Mouse (Mus musculus) embryo, embryonic 11 days (tissue): Measurements from ENCODE around the gene Ccnk.

Experiments used
- DNase-seq: peaks from one replicate; pipeline ENCODE4 v3.0.0-alpha.2; 2015

The Ccnk gene

DNA sequence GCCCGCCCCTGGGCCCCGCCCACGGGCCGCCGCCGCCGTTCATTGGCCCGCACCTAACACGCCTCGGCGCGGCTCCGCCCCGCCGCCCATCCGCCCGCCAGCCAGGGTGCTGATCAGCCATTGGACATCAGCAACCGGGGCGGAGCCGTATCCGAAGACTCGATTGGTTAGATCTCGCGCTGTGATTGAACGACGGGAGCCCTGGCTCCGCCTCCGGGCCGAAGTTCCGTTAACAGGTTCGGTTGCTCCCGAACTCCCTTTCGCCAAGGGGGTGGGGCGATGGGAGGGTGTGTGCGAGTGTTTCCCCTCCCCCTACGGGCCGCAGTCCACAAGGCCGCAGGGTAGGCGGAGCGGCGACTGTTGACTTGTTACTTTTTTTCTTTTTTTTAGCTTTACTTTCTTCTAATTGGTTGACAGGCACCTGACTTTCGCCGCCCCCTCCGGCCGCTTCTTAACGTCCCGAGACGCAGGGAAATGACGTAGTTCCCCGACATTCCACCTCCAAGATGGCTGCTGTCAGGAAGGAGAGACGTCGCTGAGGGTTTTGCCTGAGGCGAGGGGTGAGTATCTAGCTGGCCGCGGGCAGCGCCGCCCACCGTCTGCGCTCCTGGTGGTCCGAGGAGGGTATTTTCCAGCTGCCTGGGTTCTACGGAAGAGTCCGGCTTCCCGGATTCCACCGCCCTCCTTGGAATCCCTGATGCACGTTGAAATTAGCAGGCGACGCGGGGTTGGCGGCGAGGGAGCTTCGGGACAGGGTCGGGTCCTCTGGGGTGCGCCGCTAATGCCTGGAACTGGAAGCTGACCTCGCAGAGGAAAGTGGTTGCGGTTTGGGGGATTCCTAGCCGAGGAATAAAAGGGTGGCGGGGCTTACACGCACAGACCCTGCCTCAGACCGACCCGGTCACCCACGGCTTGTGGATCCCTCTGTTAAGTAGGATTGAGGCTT, at the start of gene Ccnk:
Gene Ccnk, plus strand, starts transcription at position 259 of the 946 bp plus-strand sequence.
- peak; percentile 99 for DNase-seq

DNA sequence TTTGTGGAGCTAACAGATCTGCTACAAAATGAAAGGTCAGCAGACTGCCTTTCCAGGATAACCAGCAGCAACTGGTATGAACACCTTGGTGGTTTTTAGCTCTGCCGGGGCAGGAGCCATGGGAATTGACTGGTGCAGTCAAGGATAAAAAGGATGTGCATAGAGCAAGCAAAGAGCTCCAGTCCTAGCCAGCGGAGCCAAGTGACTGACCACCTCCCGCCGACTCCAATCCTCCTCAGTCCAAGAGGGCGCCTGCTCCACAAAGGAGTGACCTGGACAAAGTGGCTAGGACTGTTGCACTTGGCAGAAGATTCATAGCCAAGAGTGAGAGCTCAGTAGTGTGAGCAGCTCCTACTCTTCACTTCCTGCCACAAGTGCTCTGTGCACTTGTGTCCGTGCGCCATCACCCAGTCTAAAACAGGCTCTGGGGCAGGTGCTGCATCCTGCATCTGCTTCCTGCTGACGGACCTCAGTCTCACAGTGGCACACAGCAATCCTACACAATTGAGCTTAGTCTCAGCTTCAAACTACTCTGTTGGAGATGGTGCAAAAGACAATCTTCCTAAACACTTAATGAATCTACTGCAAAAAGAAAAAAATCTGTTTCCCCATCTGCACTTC, 46.8 kb upstream of the Ccnk start:
- DNase-seq, result peak; percentile 7

DNA sequence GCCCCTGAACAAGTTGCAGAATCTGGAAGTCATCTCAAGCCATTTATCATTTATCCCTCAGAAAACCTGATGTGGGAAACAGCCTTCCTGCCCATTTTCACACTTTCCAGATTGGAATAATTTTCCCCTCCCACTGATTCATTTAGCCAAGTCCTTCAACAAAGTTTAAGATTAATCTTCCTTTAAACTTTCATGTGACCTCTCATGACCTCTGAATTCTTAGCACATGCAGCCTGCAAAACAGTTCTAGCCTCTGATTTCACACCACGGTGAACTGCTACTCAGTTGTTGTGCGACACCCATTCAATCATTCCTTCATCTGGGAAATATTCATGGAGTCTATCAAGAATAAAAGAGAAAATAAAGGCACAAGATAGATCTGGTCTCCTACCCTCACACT, 46.2 kb upstream of the Ccnk start:
- DNase-seq, result peak; percentile 36

DNA sequence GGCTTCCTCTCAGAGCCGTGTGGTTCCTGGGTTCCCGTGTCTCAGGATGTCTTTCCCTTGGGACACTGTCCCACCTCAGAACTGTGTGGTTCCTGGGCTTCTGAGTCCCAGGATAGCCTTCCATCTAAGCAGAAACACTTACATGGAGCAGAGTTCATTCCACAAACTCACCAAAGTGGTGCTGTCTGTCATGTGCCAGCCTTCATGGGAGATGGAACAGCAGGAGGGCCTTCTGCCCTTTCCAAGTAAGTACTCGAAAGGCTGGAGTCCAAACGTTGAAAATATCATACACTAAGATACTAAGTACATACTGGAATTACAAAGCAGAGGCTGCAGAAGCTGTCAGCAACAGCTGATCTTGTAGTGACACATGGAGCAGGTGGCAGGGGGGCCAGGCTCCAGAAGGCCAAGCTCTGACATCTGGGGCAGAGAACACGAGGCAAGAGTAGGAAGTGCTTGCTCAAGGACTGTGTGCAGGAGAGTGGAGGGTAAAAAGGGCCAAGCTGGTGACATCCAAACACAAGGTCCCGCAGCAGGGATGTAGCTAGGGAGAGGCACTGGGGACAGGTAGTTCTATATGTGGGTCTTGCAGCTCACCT, 43.7 kb upstream of the Ccnk start:
- DNase-seq, result no peak

DNA sequence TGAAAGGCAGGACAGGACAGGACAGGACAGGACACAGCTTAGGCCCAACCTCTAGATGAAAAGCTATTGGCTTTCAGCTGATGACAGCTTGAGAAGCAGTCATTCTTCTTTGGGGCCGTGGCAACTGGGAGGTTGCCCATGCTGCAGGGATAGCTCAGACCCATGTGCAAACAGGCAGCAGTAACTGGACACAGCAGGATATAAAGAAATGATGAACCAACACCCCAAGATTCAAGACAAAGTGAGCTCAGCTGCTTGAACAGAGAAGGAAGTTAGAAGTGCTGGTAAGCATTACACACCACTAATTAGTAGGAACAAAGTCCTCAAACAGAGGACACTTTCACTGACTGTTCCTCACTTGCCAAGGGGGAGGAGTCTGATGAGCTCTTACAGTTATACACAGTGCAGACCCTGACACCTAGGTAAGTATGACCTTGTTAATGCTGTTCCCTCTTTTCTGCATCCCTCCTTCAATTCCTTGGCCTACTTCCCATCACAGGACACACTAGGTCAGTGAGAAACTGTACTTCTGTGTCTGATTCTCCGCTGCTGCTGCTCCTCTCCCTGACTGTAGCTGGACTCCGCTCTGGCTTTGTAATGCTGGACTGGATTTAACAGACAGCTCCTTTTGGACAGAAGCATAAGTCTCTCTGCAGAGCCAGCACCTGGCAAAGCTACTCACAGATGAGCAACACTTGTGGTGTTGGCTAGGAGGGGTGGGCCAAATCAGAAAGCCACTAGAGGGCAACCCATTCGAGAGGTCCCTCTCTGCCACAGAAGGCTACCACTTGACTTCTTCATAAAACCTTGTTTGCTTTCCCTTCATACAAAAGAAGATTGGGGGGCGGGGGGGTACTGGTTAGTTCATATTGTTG, 35.5 kb upstream of the Ccnk start:
- DNase-seq, result no peak

DNA sequence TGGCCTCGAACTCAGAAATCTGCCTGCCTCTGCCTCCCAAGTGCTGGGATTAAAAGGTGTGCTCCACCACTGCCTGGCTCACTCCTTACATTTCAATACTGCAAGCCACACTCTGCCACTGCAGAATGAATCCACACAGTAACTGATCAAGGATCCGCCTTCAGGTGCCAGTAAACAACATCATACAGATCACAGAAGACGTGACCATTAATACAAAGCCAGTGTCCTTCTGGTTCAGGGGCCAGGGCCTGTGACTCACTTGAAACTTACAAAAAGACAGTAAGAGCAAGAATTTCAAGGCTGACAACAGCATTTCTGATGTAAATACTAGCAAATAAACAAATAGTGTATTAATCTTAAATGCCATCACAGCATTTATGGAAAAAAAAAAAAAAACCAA, 34.2 kb upstream of the Ccnk start:
- no peak for DNase-seq

DNA sequence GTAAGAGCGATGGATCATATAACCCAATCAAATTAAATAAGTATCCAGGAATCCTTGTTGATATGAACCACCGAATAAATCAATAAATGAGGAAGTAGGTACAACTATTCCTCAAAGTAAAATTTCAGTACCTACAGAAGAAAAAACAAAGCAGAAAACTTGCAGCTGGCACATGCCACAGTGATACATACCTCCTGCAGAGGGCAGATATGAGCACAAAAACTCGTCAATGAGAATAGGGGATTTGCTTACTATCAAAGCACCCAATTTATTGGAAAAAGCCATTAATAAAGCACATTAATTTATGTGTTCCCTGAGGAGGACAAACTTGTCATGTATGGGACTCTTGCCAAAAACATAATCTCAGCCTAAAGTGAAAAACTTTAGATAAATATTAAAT, 29.6 kb upstream of the Ccnk start:
- DNase-seq, result no peak

DNA sequence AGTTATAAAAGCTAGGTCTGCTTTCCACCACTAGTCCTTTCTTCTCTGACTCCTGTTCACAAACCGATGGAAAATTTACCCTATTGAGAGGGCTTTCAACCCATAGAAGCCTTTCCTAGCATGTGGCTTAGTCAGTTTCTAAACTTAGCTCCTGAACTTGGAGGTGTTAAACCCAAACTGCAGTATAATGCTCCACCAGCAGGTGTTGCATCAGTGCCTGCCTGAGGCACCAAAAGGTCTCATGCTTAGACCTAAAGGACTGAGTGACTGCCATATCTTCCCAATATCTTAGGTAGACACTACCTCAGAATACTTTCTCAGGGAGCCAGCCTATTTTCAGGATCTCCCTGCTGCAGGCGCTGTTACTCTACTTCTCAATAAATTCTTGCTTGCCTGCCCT, 26.6 kb upstream of the Ccnk start:
- no peak for DNase-seq

DNA sequence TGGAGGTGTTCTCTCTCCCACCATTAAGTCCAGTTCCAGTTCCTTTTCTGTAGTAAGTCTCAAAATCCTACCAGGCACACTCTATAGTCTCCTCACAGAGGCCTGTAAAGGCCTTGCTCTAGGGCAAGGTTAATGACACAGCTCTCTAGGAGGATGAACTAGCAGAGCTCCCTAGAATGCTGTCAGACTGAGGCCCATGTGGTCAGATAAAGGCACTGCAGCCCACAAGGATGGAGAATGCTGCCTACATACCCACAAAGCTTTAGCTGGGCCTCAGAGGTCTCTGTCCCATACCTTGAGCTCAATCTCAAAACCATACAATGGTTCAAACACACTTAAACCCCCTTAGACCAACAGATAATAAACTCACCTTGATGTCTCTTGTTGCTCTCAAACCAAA, 19.5 kb upstream of the Ccnk start:
- DNase-seq, result no peak

DNA sequence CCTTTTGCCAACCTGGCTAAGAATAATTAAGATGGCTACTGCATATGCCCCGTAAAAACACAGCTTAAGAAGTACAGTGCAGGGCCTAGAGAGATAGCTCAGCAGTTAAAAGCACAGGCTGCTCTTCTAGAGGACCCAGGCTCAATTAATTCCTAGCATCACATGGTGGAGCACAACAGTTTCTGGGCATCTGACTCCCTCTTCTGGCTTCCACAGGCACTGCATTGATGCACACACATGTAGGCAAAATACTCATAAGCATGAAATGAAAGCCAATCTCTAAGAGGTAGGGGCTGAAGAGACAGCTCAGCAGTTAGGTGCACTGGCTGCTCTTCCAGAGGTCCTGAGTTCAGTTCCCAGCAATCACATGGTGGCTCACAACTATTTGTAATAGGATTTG, 17.3 kb upstream of the Ccnk start:
- DNase-seq, result peak; percentile 32

DNA sequence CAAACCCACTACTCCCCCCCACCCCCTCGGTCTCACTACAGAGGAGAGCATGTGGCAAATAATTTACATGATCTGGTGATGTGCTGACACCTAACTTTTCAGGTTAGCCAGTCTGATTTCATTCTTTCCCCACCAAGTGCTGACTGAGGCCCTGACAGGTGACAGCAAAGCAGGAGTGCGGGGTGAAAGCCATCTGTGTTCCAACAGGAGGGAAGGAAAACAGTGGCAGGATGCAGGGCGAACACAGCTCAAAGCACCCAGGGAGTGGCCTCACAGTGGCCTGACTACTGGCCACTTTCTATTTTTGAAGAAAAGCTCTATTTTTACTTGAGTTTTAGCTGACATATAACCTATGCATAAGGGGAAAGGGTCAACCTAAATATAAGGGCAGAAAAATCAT, 15.7 kb upstream of the Ccnk start:
- no peak for DNase-seq

DNA sequence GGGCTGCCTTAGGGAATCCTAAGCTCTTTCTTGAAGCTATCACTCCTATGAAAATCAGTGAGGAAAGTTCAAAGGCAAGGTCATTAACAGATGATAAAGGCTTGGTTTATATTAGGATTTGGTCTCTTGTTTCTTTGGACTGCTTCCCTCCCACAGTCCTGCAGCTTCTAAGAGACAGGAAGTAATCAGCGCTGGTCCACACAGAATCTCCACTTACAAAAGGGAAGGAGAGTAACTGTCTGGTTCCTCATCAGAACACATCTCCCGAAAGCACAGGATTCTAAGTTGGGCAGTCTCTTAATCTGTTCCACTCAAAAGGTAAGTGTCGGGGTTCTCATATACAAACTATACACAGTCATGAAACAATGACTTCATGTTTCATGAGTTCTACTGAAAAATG, 10.5 kb upstream of the Ccnk start:
- DNase-seq, result no peak

DNA sequence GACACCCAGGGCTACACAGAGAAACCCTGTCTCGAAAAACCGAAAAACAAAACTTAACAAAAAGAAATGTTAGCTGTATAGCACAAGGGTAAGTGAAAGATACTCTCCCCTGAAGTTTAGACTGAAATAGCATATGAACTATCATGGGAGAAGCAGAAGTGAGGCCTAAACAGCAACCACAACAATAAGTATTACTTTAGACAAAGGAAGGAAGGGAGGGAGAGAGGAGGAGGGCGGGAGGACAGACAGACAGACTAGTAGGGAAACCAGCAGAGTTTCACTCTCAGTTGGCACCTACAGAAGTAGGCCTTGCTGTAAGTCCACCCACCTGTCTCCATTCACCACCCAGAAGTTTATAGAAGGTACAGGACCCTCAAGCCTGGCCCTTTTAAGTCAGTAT, 8.9 kb upstream of the Ccnk start:
- no peak for DNase-seq

DNA sequence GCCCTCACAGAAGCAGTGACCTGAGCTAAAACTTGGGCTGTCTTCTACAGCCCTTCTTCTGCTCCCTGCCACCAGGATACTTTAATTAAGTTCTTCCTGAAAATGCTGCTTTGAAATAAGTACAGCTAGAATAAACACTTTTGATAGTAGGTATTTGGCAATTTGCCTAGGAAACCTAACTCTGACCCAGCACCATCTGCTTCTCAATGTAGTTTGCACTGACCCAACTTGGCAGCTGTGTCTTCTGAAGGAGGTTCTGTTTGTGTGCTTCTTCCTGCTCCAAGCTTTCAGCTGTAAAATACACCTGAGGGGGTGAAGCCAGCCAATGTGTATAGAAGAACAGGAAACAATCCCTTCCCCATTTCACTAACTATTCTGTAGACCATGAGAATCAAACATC, 8.0 kb upstream of the Ccnk start:
- no peak for DNase-seq

DNA sequence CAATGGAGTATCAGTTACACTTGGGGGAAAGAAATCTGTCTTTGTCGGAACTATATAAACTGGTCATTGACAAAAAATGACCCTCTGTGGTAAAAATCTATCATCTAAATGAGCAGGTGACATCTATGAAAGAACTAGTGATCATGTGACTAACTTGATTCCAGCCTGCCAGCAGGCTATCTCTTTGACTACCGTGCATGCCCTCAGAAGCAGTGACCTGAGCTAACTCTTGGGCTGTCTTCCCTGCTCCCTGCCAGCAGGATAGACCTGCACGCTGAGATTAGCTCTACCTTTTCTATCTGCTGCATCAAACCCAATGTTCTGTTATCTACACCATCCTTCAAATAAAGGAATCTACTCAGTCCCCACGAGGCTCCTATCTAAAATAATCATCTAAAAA, 6.7 kb upstream of the Ccnk start:
- DNase-seq, result no peak

DNA sequence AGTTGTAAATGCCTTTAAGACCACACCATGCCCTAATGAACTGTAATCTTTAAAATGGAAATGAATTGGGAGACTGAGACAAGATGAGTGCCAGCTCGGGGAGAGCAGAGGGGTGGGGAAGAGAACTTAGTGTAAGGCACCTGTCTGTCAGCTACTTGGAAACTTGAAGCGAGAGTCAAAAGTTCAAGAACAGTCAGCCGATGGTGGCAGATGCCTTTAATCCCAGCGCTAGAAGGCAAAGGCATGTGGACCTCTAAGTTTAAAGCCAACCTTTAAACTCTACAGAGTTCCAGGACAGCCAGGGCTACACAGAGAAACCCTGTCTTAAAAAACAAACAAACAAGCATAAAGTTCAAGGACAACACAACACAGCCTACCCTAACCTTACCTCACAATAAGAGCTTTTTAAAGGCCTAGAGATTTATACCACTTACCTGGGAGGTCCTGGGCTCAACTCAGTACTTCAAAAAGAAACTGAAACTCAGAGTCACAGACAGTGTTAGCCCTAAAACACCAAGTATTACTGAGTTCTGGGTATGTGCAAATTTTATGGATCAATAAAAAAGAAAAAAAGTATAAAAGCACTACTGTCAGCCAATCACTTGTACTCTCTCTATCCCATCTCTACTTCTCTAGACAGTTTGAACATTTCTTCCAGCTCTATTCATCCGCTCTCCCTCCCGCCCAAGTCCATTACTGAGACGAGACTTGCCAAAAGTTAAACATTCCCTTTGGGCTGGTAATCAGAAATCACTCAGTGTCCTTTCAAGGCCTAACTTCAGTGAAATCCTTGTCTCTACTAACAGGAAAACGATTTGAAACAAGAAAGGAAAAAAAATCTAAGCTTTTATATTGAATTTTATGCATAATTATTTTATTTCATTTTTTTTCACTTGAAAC, 4.5 kb upstream of the Ccnk start:
- DNase-seq, result no peak

DNA sequence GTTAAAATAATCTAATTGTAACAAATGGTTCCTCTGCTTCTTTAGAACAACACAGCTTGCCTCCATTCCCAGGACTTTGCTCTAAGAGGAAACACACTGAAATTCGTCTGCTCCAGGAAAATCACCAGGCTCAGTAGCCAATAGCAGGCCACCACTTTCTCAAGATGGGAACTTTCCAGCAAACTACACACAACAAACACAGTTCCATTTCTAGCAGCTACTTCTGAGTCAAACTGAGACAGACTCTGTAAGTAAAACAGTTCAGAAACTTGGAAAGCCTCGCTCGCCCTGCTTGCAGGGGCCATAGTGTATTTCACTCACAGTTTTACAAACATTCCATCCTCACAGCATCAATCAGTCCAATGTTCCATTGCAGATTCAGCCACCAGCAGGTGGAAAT, 3.0 kb upstream of the Ccnk start:
- no peak for DNase-seq

DNA sequence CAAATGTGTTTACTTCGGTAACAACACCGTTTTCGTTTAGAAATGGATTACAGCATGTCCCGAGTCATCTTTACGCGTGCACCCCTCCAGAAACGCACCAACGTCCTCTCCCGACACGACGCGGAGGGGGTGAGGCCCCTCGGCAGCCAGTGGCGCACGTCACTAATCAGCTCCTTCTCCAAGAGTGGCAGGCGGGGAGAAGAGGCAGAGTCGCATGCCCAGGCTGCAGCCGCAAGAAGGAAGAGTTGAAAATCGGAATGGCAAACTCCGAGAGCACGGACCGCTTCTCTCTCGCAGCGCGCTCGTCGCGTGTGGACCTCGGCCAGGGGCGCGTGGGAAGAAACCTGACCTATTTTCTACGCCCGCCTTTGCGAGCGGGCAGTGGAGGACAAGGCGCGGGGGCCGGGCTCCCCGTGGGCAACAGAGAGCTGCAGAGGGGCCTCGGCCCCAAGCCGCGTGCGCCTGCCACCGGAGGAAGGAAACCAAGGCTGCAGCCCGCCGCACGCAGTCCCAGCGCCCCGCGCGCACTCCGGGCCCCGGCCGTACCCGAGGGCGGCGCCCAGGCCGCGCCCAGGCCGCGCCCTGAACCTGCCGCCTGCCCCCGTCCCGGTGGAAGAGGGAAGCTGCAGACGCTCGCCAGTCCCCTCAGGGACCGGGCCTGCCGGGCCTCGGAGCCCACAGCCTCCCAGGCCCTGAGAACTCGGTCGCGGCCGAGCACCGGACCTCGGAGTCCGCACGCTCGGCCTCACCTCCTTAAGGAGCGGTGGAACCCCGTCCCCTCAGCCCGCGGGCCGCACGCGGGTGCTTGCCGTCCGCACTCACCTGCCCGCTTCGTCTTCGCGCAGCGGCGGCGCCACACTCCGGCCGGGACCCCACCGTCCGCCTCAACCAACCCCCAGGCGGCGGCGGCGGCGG, 791 bp upstream of the Ccnk start:
- DNase-seq, result peak; percentile 62

DNA sequence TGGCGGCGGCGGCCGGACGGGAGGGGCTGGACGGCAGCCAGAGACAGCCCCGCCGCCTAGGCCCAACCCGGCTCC, 296 bp upstream of the Ccnk start, which contains the start of gene Setd3:
Gene Setd3, minus strand, starts transcription at position 69 of the 75 bp plus-strand sequence.
- DNase-seq, result no peak

DNA sequence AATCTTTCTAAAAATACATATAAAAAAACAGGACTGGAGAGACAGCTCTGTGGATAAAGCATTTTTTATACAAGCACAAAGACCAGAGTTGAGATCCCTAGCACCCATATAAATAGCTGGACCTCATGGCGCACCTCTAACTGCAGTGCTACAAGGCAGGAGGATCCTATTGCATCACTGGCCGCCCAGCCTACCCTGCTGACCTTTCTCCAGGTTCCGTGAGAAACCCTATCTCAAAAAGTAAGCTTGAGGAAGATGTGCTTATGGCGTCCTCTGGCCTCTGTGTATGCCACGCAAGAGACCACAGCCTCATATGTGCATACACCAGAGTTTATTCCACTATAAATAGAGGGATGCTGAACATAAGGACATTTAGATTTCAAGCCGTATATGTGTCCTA, 2.3 kb downstream of the Ccnk start:
- DNase-seq, result no peak

DNA sequence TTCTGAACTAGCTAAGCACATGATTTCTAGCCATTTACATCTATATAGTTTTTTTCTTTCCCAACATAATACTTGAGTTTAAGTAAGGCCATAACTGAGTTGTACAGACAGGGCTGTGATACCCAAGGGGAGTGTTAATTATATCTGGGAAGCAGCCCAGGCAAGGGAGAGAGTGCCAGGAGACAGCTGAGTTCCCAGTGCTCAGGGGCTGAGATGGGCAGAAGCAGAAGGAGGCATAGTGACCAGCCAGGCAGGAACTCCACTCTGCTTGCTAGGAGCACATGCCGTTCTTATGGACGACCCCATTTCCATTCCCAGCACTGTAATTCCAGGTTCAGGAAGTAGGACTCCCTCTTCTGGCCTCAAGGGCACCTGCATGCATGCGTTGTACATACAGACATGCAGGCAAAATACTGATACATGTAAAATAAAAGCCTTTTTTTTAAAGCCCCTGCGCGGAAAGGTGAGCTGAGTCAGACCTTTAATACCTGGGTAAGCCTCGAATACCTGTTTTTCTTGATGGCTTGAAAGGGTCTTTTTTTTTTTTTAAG, 8.2 kb downstream of the Ccnk start:
- DNase-seq, result no peak
